Mouse (Mus musculus): ENCODE measurements at regions not wholly inside any gene's neighbourhood (a gene's known extent, or its start where the extent isn't known, plus 50 kb on each side); places are given as distances from the start of the nearest gene placed in this dataset.
A peak's percentile ranks its signal among the peaks of the same experiment; 100 is the strongest.
"Not testable (repeated sequence)": the region's sequence is repeated elsewhere in the genome, so short reads cannot be mapped to it uniquely, and the experiment has no call there.

- no peak for DNase-seq
Measured at GRCm38 (mm10) chr5:117040878-117041277, 75.0 kb downstream of the Suds3 start.

- DNase-seq, result peak; percentile 66 to 82
Measured at GRCm38 (mm10) chr5:117037261-117037660, 78.7 kb downstream of the Suds3 start.

GRCm38 (mm10) chr5:117032130-117032529, 83.8 kb downstream of the Suds3 start:
- peak; percentile 85 to 88 for DNase-seq

- DNase-seq, result peak; percentile 52 to 66
Measured at GRCm38 (mm10) chr5:117025689-117026383, 90.1 kb downstream of the Suds3 start.

- no peak for DNase-seq
Measured at GRCm38 (mm10) chr5:117018419-117019150, 97.3 kb downstream of the Suds3 start.

- peak; percentile 65 to 71 for DNase-seq
Measured at GRCm38 (mm10) chr5:117011128-117011527, 104.8 kb downstream of the Suds3 start.

- DNase-seq, result peak; percentile 86 to 88
Measured at GRCm38 (mm10) chr5:117000770-117001201, 115.1 kb downstream of the Suds3 start.

- peak in 1 of 2 experiments; percentile 32 for DNase-seq
Measured at GRCm38 (mm10) chr5:116994508-116994907, 121.4 kb downstream of the Suds3 start.

- peak in 1 of 2 experiments; percentile 57 for DNase-seq
Measured at GRCm38 (mm10) chr5:116993674-116994073, 122.2 kb downstream of the Suds3 start.

GRCm38 (mm10) chr5:116991461-116991860, 124.5 kb downstream of the Suds3 start:
- DNase-seq, result peak; percentile 84 to 86

- DNase-seq, result not testable (repeated sequence)
Measured at GRCm38 (mm10) chr5:116971474-116971873, 144.4 kb downstream of the Suds3 start.

GRCm38 (mm10) chr5:116964171-116964570, 151.7 kb downstream of the Suds3 start:
- no peak for DNase-seq

GRCm38 (mm10) chr5:116963106-116963505, 152.8 kb downstream of the Suds3 start:
- DNase-seq, result no peak

- no peak for DNase-seq
Measured at GRCm38 (mm10) chr5:116960041-116960440, 155.9 kb downstream of the Suds3 start.

GRCm38 (mm10) chr5:116958141-116958540, 157.8 kb downstream of the Suds3 start:
- DNase-seq, result peak; percentile 49 to 69

- peak; percentile 14 to 15 for DNase-seq
Measured at GRCm38 (mm10) chr5:116956572-116956971, 159.3 kb downstream of the Suds3 start.

GRCm38 (mm10) chr5:116950280-116950881, 165.5 kb downstream of the Suds3 start:
- DNase-seq, result no peak

- DNase-seq, result no peak
Measured at GRCm38 (mm10) chr5:116934585-116934984, 181.3 kb downstream of the Suds3 start.

GRCm38 (mm10) chr5:116934151-116934550, 181.8 kb downstream of the Suds3 start:
- DNase-seq, result no peak

- DNase-seq, result no peak
Measured at GRCm38 (mm10) chr5:116933105-116933504, 182.8 kb downstream of the Suds3 start.

- DNase-seq, result no peak
Measured at GRCm38 (mm10) chr5:116923761-116924160, 192.2 kb downstream of the Suds3 start.

- DNase-seq, result no peak
Measured at GRCm38 (mm10) chr5:116922059-116922671, 193.7 kb downstream of the Suds3 start.

GRCm38 (mm10) chr5:116914876-116915275, 201.0 kb downstream of the Suds3 start:
- DNase-seq, result no peak
